Comparison of ENCODE assay signal across 8 mouse cellular contexts in the genomic region with DNA sequence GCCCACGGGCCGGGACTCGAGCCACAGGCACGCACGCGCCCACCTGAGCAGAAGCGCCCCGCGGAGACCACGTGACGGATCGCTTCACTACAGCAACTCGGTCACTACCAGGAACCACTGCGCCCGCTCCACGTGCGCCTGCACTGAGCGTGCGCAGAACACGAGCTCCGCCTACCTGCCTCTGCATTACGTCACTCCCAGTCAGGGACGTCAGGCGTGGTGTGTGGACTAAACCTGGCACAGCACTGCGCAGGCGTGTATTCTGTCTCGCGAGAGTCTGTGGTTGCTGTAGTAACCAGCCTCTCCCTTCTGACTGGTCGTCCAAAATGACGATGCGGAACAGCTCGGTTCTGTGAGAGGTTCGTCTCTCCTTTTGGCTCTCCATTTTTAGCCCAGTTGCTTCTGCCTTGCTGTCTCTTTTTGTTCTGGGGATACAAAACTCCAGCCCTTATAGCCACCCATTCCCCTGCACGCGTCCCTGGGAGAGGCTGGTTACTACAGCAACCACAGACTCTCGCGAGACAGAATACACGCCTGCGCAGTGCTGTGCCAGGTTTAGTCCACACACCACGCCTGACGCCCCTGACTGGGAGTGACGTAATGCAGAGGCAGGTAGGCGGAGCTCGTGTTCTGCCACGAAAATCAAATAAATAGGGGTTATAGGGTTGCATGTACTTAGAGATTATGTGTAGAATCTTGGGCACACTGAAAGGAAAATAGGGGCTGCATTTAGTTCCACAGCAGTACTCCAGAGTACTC. TPM values are rescaled to one million over a fixed set of nuclear protein-coding genes. Genes with fewer than 3 reads are reported as not detected.
DNase-seq lines count a peak whose midpoint lies in the region; ATAC-seq and TF ChIP-seq lines count a peak whose summit lies in the region.

A gene (minus strand): TSS at position 160 of the 759 bp plus-strand sequence.

- no peaks in the 10 kb centered on the region for H3K27me3 ChIP-seq in hindbrain, postnatal 0 days (ENCODE audit: insufficient read depth, low read length)

- H3K4me3 ChIP-seq in hindbrain, postnatal 0 days (ENCODE audit: low read length) = peak within 1 kb of the TSS; percentile 67
- peak within 1 kb of the TSS; percentile 94 for H3K4me3 ChIP-seq in left cerebral cortex, adult 2 months

- WGBS in hindbrain, postnatal 0 days = under 1% methylated on average over 45 of the region's 45 CpGs

- TF ChIP-seq CTCF in hindbrain, postnatal 0 days (IDR thresholded peaks at IDR 0.05; ENCODE audit: low read depth) = peak; percentile 13
- TF ChIP-seq CTCF in left cerebral cortex, adult 2 months (IDR thresholded peaks at IDR 0.05) = no peak

- peaks cover 23% of the 10 kb centered on the region for H3K4me1 ChIP-seq in hindbrain, postnatal 0 days (ENCODE audit: insufficient read depth, low read length)

- DNase-seq in T-cell, adult 2 months (ENCODE audit: low spot score) = peak; percentile 99
- DNase-seq in cerebellum, postnatal 36 days = peak; percentile 95 to 96
- peak; percentile 98 for DNase-seq in gastrocnemius, adult 18-20 months (ENCODE audit: low spot score)
- peak; percentile 99 for DNase-seq in hindbrain, postnatal 0 days (ENCODE audit: low spot score)
- DNase-seq in left cerebral cortex, adult 2 months (ENCODE audit: extremely low spot score in 1 of 2, low spot score in 2 of 2) = peak; percentile 98 to 99
- DNase-seq in right cerebral cortex, adult 2 months (ENCODE audit: low spot score in 2 of 2) = peak; percentile 99 to 100
- peak; percentile 98 for DNase-seq in urinary bladder, postnatal 14 days (ENCODE audit: low spot score)

- peak within 1 kb of the TSS; percentile 79 for H3K4me2 ChIP-seq in hindbrain, postnatal 0 days (ENCODE audit: low read depth, low read length)

- H3K36me3 ChIP-seq in hindbrain, postnatal 0 days (ENCODE audit: insufficient read depth, low read length) = 0 out of 2 replicates have a peak, but pooled peaks cover 15% of the 10 kb centered on the region

- intact Hi-C loops in left cerebral cortex, adult 2 months (cut with DNase I) = loop anchor here (1.0 kb wide), 1 partner anchor 48 kb away; a partner anchor contains a TSS

- H3K27ac ChIP-seq in hindbrain, postnatal 0 days = peak within 1 kb of the TSS; percentile 87
- H3K27ac ChIP-seq in left cerebral cortex, adult 2 months = peak within 1 kb of the TSS; percentile 94

- peak within 1 kb of the TSS; percentile 70 for H3K9ac ChIP-seq in hindbrain, postnatal 0 days (replicated peaks; ENCODE audit: low read length)

- no peaks in the 10 kb centered on the region for H3K9me3 ChIP-seq in hindbrain, postnatal 0 days (ENCODE audit: low read length)

- peak; percentile 98 for ATAC-seq in hindbrain, postnatal 0 days
- ATAC-seq in megakaryocyte, adult 5-6 weeks (ENCODE audit: poor library complexity, severe bottlenecking) = peak; percentile 88

RNA-seq across cellular contexts. Expression of the gene that starts here (rescaled TPM):
- 1 to 10 TPM; 5.3 to 6.1 TPM for total RNA-seq in gastrocnemius, adult 18-20 months (2021)
- total RNA-seq in hindbrain, postnatal 0 days (2014; rRNA removed) = 7.0 and 8.7 TPM in 2 replicates
- polyA plus RNA-seq in hindbrain, postnatal 0 days (2015; fragmentation: Nextera tagmentation; extraction: Ambion mirVana) = 7.1 and 8.6 TPM in 2 replicates
- 1 to 10 TPM; 8.3 to 9.0 TPM for total RNA-seq in left cerebral cortex, adult 2 months (2021)
- 7.6 and 7.9 TPM in 2 replicates for total RNA-seq in megakaryocyte, adult 5-6 weeks (2015)
- 1.5 and 1.7 TPM in 2 replicates for total RNA-seq in megakaryocyte, adult 5-6 weeks (2017)

Comparison
In these comparisons a context has a peak if more than half of its experiments do, and no peak if none do; other contexts are left out.
1. Peak in every context shown above with its lines: DNase-seq, ATAC-seq, H3K4me3 ChIP-seq and H3K27ac ChIP-seq.